Mouse (Mus musculus): ENCODE results near the gene Spns2. TPM values are rescaled to one million over a fixed set of nuclear protein-coding genes. Genes with fewer than 3 reads are reported as not detected.

Spns2 gene
- polyA plus RNA-seq (2012; ENCODE audit: insufficient read depth, insufficient read length, missing spikeins), result not detected in 2 replicates

DNA sequence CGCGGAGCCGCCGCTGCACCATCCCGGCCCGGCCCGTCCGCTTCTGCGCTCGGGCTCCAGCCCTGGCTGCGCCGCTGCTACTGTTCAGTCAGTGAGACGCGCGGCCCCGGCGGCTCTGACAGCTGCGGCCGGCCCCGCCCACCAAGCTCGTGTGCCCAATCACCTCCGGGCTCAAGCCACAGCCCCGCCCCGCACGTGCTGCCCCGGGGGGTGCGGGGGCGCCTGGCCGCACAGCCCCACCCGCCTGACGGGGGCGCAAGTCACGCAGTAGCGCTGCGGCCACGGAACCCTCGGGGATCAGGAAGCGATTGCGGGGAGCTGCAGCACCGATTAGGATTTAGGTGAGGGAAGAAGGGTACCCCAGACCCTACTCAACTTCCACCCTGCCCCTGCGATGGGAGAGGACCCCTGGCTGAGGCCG is at the start of gene Spns2:
TSS of gene Spns2 (minus strand) at position 24 of the 421 bp plus-strand sequence.
- Histone ChIP-seq H3K27ac (ENCODE audit: insufficient read depth, low read depth, low read length) (no peak within 1 kb of the TSS), H3K4me3 (ENCODE audit: insufficient read depth, low read length) (peak within 1 kb of the TSS; percentile 45), H3K4me1 (ENCODE audit: control insufficient read depth, insufficient read depth, low read length) (no peaks in the 10 kb centered on the region)
- TF ChIP-seq CTCF (IDR thresholded peaks at IDR 0.05; ENCODE audit: low read depth, low read length) (peak; percentile 22; the same call in 1 of the 2 replicates), POLR2A (IDR thresholded peaks at IDR 0.05; ENCODE audit: borderline replicate concordance, low read depth, low read length) (no peak)

DNA sequence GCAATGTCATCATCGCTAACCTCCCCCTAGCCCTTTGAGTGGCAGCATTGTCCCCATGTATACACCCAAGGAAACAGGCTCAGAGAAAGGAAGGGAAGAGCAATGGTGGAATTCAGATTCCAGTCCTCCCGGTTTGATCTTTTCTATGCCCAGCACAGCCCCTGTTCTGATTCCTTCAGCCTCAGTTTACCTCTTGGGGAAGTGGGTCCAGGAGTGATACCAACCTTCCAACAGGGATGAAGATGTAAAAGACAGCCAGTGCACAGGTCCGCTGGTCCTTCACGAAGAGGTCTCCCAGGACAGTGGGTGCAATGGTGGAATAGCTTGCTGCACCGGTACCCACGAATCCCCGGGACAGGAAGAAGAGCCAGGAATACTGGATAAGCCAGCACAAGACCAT is 49.1 kb upstream of the Spns2 start:
- H3K27ac ChIP-seq (ENCODE audit: insufficient read depth, low read depth, low read length), result peak overlapping the region; percentile 48; the same call in 1 of the 2 replicates
- H3K4me3 ChIP-seq (ENCODE audit: insufficient read depth, low read length), result no peak overlapping the region
- no peak for TF ChIP-seq CTCF (IDR thresholded peaks at IDR 0.05; ENCODE audit: low read depth, low read length)
- TF ChIP-seq POLR2A (IDR thresholded peaks at IDR 0.05; ENCODE audit: borderline replicate concordance, low read depth, low read length), result no peak
- peaks cover 46% of the 10 kb centered on the region for H3K4me1 ChIP-seq (ENCODE audit: control insufficient read depth, insufficient read depth, low read length)

DNA sequence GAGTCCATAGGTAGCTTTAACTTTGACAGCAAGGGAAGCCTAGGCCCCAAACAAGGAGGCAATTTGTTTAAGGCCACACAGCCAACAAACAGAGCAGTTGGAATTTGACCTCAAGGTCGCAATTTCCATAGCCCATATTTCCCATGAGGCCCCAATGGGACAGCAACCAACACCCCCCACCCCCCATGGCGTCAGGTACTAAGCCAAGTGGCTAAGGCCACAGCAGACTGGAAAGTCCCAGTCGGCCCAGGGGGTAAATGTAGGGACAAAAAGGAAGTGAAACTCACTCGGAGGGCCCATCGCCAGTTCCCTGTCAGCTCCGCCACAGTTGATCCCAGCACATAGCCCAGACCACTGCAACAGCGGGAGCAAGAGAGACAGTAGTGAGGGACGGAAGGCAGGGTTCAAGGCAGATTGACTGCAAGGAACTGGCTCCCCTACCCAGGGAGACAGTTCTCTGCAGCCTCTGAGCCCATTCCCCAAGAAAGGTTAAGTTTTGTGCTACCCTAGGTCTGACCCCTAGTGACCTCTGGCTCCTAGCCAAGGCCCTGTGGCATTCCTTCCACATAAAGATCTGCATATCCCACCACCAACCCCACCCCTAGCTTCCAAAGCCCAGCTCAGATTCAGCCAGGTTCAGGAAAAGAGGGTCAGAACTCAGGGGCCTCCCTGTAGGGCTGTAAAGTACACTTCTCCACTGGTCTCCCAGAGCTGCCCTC is 48.5 kb upstream of the Spns2 start:
- Histone ChIP-seq H3K4me1 (ENCODE audit: control insufficient read depth, insufficient read depth, low read length) (peaks cover 46% of the 10 kb centered on the region), H3K27ac (ENCODE audit: insufficient read depth, low read depth, low read length) (peak overlapping the region; percentile 48), H3K4me3 (ENCODE audit: insufficient read depth, low read length) (no peak overlapping the region)
- TF ChIP-seq CTCF (IDR thresholded peaks at IDR 0.05; ENCODE audit: low read depth, low read length), result peak; percentile 15; the same call in 1 of the 2 replicates
- no peak for TF ChIP-seq POLR2A (IDR thresholded peaks at IDR 0.05; ENCODE audit: borderline replicate concordance, low read depth, low read length)

DNA sequence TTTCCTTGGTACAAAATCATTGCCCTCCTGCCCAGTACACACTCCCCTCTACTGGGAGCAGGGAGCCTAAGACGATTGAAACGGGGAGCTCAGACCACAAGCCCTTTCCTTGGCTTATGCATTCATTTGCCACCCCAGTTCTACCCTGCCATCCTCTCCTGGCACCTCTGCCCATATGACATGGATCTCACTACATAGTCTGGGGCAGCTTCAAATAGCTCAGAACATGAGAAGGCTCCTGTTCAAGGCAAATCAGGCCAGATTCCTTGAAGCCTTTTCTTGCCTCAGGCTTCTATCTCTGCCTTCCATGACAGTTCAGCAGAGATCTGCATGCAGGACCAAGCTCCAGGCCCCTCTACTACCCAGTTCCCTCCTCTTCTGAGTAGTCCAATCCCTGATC is 47.8 kb upstream of the Spns2 start:
- H3K4me3 ChIP-seq (ENCODE audit: insufficient read depth, low read length), result no peak overlapping the region
- no peak overlapping the region for H3K27ac ChIP-seq (ENCODE audit: insufficient read depth, low read depth, low read length)
- no peak for TF ChIP-seq CTCF (IDR thresholded peaks at IDR 0.05; ENCODE audit: low read depth, low read length)
- no peak for TF ChIP-seq POLR2A (IDR thresholded peaks at IDR 0.05; ENCODE audit: borderline replicate concordance, low read depth, low read length)
- peaks cover 46% of the 10 kb centered on the region for H3K4me1 ChIP-seq (ENCODE audit: control insufficient read depth, insufficient read depth, low read length)

DNA sequence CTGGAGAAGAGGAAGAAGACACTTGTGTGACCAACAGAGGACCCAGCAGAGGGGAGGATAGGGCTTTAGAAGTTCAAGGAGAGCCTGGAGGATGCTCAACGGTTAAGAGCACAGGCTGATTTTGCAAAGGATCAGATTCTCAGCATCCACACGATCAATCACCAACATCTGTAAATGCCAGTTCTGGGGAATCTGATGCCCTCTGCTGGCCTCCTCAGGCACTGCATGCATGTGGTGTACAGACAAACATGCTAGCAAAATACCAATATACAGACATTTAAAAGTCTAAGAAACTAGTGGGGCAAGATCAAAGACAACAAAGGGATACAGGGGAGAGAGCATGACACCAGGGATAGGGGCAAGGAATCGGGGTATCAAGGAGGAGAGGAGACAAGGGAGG is 45.8 kb upstream of the Spns2 start:
- TF ChIP-seq CTCF (IDR thresholded peaks at IDR 0.05; ENCODE audit: low read depth, low read length) (no peak), POLR2A (IDR thresholded peaks at IDR 0.05; ENCODE audit: borderline replicate concordance, low read depth, low read length) (no peak)
- peaks cover 38% of the 10 kb centered on the region for H3K4me1 ChIP-seq (ENCODE audit: control insufficient read depth, insufficient read depth, low read length)
- no peak overlapping the region for H3K27ac ChIP-seq (ENCODE audit: insufficient read depth, low read depth, low read length)
- H3K4me3 ChIP-seq (ENCODE audit: insufficient read depth, low read length), result no peak overlapping the region

DNA sequence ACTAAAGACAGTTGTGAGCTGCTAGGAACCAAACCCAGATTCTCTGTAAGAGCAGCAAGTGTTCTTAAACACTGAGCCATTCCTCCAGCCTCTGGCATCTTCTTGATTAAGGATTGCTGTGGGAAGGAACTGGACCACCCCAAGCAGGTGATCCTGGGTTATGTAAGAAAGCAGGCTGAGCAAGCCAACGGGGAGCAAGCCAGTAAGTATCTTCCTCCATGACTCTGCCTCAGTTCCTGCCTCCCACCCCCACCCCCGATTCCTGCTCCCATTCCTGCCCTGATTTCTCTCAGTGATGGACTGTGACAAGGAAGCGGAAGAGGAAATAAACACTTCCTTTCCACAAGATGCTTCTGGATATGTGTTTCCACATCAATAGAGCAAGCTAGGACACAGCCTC is 43.2 kb upstream of the Spns2 start:
- peaks cover 16% of the 10 kb centered on the region for H3K4me1 ChIP-seq (ENCODE audit: control insufficient read depth, insufficient read depth, low read length)
- no peak for TF ChIP-seq CTCF (IDR thresholded peaks at IDR 0.05; ENCODE audit: low read depth, low read length)
- TF ChIP-seq POLR2A (IDR thresholded peaks at IDR 0.05; ENCODE audit: borderline replicate concordance, low read depth, low read length), result no peak
- H3K4me3 ChIP-seq (ENCODE audit: insufficient read depth, low read length), result no peak overlapping the region
- no peak overlapping the region for H3K27ac ChIP-seq (ENCODE audit: insufficient read depth, low read depth, low read length)

DNA sequence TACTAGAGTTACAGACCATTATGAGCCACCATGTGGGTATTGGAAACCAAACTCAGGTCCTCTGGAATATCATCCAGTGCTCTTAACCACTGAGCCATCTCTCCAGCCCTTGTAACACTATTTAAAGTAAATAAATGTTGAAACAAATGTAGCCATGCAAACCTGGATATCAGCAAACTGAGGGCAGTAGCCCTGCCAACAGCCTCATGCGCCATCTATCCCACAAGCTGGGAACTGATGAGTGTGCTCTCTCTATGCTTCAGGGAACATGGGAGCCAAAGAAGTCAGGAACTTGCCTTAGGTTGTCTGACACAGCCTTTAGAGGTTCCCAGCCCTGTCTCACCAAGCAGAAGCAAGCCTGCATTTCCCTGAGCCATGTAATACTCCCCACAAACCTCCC is 41.9 kb upstream of the Spns2 start:
- TF ChIP-seq POLR2A (IDR thresholded peaks at IDR 0.05; ENCODE audit: borderline replicate concordance, low read depth, low read length) (no peak), CTCF (IDR thresholded peaks at IDR 0.05; ENCODE audit: low read depth, low read length) (no peak)
- no peak overlapping the region for H3K27ac ChIP-seq (ENCODE audit: insufficient read depth, low read depth, low read length)
- peaks cover 4% of the 10 kb centered on the region; the same call in 1 of the 2 replicates for H3K4me1 ChIP-seq (ENCODE audit: control insufficient read depth, insufficient read depth, low read length)
- H3K4me3 ChIP-seq (ENCODE audit: insufficient read depth, low read length), result no peak overlapping the region

DNA sequence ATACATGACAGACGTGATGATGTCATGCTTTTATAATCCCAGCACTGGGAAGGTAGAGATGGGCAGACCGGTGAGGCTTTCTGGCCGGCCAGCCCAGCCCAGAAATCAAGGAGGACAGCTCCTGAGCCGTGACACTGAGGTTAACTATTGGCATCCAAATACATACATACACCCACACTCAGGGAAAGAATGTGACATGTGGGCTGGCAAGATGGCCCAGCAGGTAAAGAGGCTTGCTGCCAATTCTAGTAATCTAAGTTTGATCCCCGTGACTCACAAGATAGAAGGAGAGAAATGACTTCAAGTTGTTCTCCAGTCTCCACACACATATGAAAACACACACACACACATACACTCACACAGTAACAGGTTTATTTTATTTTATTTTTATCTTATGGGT is 41.4 kb upstream of the Spns2 start:
- H3K27ac ChIP-seq (ENCODE audit: insufficient read depth, low read depth, low read length), result no peak overlapping the region
- H3K4me3 ChIP-seq (ENCODE audit: insufficient read depth, low read length), result no peak overlapping the region
- TF ChIP-seq CTCF (IDR thresholded peaks at IDR 0.05; ENCODE audit: low read depth, low read length) (no peak), POLR2A (IDR thresholded peaks at IDR 0.05; ENCODE audit: borderline replicate concordance, low read depth, low read length) (no peak)
- peaks cover 1% of the 10 kb centered on the region; the same call in 1 of the 2 replicates for H3K4me1 ChIP-seq (ENCODE audit: control insufficient read depth, insufficient read depth, low read length)

DNA sequence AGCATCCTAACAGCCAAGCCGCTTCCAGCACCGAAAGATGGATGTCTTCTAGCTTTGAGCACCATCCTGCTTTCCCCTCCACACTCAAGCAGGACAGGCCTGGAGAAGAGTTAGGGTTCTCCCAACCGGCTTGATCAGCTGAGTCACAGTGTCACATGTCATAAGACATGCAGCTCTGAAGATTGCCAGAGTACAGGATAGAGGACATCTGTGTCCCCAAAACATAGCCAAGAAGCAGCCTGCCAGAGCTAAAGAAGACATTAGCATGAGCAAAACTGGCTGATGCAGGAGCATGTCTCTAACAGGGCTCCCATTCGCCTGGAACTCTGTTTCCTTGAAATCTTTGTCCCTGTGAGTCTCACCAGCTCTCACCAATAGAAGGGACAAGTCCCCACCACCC is 36.5 kb upstream of the Spns2 start:
- TF ChIP-seq CTCF (IDR thresholded peaks at IDR 0.05; ENCODE audit: low read depth, low read length), result no peak
- TF ChIP-seq POLR2A (IDR thresholded peaks at IDR 0.05; ENCODE audit: borderline replicate concordance, low read depth, low read length), result no peak
- Histone ChIP-seq H3K27ac (ENCODE audit: insufficient read depth, low read depth, low read length) (no peak overlapping the region), H3K4me3 (ENCODE audit: insufficient read depth, low read length) (no peak overlapping the region), H3K4me1 (ENCODE audit: control insufficient read depth, insufficient read depth, low read length) (peaks cover 5% of the 10 kb centered on the region; the same call in 1 of the 2 replicates)

DNA sequence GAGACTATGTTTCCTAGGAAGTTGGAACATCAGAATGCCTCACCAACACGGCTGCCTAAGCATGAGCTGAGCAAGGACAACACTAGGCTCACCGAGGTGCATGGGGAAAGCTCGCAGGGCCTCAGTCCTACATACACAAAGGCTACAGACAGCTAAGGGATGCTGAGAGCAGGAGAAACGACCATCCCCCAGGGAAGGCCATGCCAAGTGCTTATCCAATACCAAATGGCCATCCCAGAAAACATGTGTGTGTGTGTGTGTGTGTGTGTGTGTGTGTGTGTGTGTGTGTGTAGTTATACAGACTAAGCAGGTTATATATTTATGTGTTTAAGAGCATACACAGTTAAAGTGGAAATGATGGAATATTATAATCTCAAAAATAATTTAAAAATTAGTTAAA is 34.0 kb upstream of the Spns2 start:
- Histone ChIP-seq H3K27ac (ENCODE audit: insufficient read depth, low read depth, low read length) (no peak overlapping the region), H3K4me1 (ENCODE audit: control insufficient read depth, insufficient read depth, low read length) (peaks cover 21% of the 10 kb centered on the region), H3K4me3 (ENCODE audit: insufficient read depth, low read length) (no peak overlapping the region)
- no peak for TF ChIP-seq POLR2A (IDR thresholded peaks at IDR 0.05; ENCODE audit: borderline replicate concordance, low read depth, low read length)
- no peak for TF ChIP-seq CTCF (IDR thresholded peaks at IDR 0.05; ENCODE audit: low read depth, low read length)
